Mouse (Mus musculus) ES-E14 (cell line): ENCODE results near the gene Gm10309.

Source experiments
- CHD2 ChIP-seq: IDR thresholded peaks from 2 replicates; pipeline ENCODE4 v1.6.1; 2014; ENCODE audit warnings: mild to moderate bottlenecking, low read depth, low read length, inconsistent platforms
- HCFC1 ChIP-seq: IDR thresholded peaks from 2 replicates; pipeline ENCODE4 v1.6.1; 2012; ENCODE audit warnings: low read length, inconsistent platforms, borderline replicate concordance; ENCODE audit not compliant: insufficient read depth
- MAFK ChIP-seq: IDR thresholded peaks from 2 replicates; pipeline ENCODE4 v1.6.1; 2014; ENCODE audit warnings: mild to moderate bottlenecking, low read depth, low read length, inconsistent platforms; ENCODE audit not compliant: insufficient read depth
- ZC3H11A ChIP-seq: IDR thresholded peaks from 2 replicates; pipeline ENCODE4 v1.6.1; 2012; ENCODE audit warnings: low read depth, mild to moderate bottlenecking, inconsistent platforms, low read length, borderline replicate concordance
- ZNF384 ChIP-seq: IDR thresholded peaks from 2 replicates; pipeline ENCODE4 v1.6.1; 2012; ENCODE audit warnings: low read depth, low read length, inconsistent platforms

DNA sequence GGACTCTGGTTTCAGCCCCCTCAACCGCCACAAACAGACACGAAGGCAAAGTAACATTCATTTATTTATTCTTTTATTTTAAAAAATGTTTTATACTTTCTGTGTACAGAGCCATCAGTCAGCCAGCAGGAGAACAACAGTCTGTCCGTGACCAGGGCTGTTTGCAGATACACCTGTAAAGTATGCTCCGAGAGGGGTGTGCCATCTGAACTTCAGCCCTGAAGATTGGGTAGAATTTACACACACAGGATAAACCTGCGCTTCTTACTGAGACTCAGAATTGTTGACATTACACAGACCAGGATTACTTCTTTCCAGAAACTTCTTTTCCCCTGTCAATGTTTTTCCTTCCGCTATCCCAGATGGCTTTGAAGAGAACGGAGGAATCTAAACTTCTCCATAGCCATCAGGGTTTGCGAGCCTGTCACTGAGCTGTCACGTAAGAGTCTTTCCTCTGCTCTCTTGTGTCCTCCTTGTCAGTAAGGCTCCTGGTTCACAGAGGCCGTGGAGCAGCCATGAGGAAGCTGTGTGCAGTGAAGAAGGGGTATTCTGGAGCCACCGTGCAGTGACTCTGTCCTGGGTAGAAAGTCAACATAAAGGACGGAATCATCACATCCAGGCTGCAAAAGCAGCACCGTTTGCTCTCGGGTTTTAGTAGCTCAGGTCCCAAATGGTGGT, 51.2 kb downstream of the Gm10309 start:
- TF ChIP-seq ZNF384 (no peak), HCFC1 (no peak), CHD2 (no peak), ZC3H11A (no peak), MAFK (no peak)
